Mouse (Mus musculus) spleen, postnatal 4 days (tissue): ENCODE data around the gene Gm17268.

Experiments used
- DNase-seq, 2 experiments: peaks; one replicate each; pipeline ENCODE4 v3.0.0; 2022; ENCODE audit warnings: low spot score in 2 of 2

Gene Gm17268

GRCm38 (mm10) chr11:82038535-82038934, at the start of gene Gm17268:
Gene Gm17268 (minus strand): TSS chr11:82038562.
- DNase-seq = no peak

- no peak for DNase-seq
Measured at GRCm38 (mm10) chr11:82084360-82084759, 46.0 kb upstream of the Gm17268 start.

- no peak for DNase-seq
Measured at GRCm38 (mm10) chr11:82080865-82081264, 42.5 kb upstream of the Gm17268 start.

DNA sequence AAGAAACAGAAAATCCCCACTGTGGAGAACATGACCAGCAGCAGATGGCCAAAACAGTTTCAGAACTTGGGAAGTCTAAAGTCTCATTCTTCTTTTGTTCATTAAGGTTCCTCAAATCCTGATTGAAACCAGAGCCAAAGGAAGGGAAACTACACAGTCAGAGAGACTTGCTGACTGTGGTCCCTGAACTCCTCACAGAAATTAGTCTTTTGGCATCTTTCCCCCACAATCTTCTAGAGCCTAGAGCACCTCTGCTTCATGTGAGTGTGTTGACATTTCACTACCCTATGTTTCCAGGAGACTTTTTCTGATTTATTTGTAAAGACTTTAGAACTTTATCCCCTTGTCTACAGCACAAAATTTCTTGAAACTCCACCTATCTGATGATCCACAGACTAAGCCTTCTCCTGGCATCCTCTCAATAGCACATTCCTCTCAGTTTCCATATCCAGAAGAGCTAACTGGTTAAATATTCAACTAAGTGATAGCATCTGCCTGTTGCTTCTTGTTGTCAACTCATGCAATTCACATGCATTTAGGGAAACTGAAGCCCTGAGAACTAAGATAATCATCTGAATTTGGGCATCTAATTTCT, 39.9 kb upstream of the Gm17268 start:
- DNase-seq = no peak

DNA sequence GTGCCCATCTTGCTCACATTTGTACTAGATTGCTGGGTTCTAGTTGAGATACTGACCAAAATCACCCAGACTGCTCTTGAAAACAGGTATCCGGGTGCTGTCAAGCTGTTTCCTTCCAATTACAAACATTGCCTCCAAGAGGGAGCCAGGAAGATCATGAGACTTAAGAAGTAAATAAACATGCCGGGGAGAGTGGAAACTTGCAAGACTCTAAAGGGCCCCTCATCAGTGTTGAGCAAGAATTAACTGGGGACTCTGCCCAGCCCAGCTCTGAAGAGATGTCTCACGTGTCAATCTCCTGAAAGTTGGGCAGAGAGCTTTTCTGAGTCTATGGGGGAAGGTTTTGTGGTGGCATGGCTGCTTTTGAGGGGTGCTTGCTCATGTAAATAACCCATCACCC, 38.7 kb upstream of the Gm17268 start:
- no peak for DNase-seq

GRCm38 (mm10) chr11:82073686-82074085, 35.3 kb upstream of the Gm17268 start:
- DNase-seq = no peak

- DNase-seq = no peak
Measured at GRCm38 (mm10) chr11:82072984-82073383, 34.6 kb upstream of the Gm17268 start.

GRCm38 (mm10) chr11:82072374-82072773, 34.0 kb upstream of the Gm17268 start:
- DNase-seq = no peak

- DNase-seq = no peak
Measured at GRCm38 (mm10) chr11:82071076-82071475, 32.7 kb upstream of the Gm17268 start.

DNA sequence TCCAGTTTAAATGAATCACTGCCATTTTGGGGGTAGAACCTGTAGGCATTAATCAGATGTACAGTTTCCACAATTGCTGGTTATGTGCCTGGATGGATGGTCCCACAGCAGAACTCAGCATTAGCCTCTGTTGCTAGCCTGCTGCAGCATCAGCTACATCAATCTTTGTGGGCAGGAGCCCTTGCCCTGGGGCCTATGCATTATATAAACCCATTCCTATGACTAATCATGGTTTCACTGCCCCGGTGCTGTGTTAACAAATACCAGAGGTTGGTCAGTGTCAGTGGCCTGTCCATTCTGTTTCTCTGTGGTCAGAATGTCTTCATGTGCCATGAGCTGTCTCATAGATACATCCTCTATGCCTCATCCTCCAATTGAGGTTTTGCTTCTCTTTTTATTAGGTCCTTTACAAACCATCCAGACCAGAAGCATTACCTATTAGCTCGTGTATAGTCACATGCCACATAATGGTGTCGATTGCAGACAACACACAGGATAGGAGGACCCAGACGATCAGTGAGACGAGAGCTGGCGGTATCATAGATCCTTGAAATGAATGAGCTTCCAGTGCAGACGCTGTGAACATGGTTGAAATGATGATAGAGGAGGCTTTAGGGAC, 28.7 kb upstream of the Gm17268 start:
- no peak for DNase-seq

DNA sequence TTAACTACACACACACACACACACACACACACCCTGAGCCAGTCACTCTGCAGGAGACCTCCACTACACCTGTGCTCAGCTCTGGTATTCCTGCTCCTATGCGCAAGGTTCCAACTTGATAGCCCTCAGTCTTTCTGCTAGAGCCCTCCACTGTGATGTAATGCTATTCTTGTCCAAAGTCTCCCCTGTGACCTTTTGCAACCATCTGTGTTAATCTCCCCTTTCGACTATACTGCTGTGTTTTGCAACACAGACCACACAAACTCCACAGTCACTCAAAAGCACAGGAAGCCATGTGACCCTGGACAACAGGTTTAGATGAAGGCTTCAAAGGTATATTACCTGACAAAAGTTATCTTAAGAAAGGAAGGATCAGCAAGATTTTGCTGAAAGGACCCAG, 25.1 kb upstream of the Gm17268 start:
- DNase-seq = no peak

- DNase-seq = no peak
Measured at GRCm38 (mm10) chr11:82062226-82062625, 23.9 kb upstream of the Gm17268 start.

DNA sequence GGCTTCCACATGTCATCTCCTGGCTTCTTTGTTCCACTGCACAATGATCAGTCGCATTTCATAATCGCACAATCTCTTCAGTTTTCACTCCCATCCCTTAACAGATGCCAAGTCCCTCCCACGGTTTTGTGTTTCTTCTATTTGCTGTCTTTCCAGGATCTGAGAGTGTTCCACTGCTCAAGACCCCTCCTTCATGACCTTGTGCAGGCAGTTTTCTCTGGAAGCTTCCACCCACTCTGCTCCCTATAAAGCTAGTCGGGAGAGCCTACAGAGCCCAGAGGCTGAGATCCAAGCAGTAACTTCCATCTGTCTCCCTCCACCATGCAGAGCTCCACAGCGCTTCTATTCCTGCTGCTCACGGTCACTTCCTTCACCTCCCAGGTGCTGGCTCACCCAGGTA, 19.3 kb upstream of the Gm17268 start, which contains the start of gene Ccl11:
TSS of gene Ccl11 (plus strand) at position 178 of the 400 bp plus-strand sequence.
- DNase-seq = no peak

DNA sequence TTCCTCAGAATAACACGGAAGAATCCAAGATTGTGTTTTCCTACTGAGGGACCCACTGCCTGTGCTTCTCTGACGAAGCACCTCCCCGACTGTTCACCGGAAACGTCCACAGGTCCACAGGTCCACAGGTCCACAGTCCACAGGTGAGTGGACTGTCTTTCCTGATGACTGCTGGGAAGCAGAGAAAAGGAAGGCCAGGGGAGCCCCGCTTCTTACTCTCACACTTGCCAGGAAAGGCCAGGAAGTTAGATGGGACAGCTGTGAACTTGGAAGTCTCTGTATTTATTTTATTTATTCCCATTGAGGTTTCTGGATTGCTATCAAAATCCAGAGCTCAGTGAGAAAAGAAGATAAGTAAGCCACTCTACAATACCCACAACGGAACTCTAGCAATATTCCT, 15.5 kb upstream of the Gm17268 start:
- no peak for DNase-seq

DNA sequence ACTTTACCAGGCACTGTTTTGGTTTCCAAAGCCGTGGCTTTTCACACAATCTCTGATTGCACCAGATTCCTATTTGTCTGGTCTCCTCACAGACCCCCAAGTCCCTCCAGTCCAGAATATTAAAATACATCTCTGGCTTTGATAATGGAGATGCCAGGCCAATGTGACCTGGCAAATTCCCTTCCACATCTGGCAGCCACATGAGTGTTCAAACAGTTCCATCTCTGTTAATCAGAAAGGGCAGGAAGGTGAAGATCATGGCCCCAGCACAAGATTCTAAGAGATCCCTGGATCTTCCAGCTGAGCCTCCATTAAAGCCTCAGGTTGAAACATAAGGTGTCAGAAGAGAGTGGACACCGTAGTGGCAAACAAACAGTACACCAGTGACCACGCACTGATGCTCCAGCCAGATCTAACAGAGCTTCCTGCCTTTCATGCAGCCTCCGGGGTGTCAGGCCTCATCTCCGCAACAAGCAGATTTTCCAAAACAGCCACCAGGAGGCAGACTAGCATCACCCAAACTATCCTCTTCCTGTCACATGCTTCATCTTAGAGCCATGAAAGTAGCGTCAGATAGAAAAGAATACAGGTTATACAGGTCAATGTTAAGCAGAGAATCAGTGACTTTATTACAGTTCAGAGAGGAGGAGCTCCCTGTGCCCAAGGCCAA, 9.5 kb upstream of the Gm17268 start:
- peak; percentile 16 to 60 for DNase-seq

DNA sequence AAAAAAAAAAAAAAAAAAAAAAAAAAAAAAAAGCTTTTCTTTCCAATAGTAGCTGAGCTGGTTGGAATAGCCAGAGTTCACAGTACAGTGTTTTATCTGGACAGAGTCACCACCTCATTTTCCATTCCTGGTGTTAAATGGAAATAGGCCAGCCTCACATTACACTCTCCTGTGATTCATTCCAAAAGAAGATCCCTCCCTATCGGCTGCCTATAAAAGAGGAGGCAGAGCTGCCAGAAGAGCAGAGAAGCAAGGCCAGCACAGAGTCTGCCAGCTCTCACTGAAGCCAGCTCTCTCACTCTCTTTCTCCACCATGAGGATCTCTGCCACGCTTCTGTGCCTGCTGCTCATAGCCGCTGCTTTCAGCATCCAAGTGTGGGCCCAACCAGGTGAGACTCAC, 7.1 kb upstream of the Gm17268 start, which contains the start of gene Ccl7:
TSS of gene Ccl7 (plus strand) at position 242 of the 400 bp plus-strand sequence.
- DNase-seq = no peak

DNA sequence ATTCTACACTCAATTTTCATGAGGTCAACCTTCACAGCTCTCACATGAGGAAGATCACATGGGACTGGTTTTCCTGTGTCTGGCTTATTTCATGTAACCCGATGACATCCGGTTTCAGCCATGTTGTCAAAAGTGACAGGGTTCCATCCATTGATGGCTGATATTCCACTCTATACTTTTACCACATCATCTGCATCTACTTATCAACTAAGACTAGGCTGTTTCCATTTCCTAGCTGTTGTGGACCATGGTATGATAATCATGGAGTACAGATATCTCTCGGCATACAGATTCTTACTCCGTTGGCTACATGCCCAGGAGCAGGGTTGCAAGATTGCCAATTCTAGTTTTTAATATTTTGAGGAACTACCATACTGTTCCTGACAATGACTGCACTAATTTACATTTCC, 3.3 kb upstream of the Gm17268 start:
- DNase-seq = no peak

- DNase-seq = no peak
Measured at GRCm38 (mm10) chr11:82039132-82039660, 834 bp upstream of the Gm17268 start.

GRCm38 (mm10) chr11:82035857-82036256, 2.5 kb downstream of the Gm17268 start:
- DNase-seq = no peak

DNA sequence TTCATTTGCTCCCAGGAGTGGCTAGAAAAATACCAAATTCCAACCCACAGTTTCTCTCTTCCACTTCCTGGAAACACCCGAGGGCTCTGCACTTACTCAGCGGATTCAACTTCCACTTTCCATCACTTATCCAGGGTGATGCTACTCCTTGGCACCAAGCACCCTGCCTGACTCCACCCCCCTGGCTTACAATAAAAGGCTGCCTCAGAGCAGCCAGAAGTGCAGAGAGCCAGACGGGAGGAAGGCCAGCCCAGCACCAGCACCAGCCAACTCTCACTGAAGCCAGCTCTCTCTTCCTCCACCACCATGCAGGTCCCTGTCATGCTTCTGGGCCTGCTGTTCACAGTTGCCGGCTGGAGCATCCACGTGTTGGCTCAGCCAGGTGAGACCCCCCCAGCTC, 3.0 kb downstream of the Gm17268 start, which contains the start of gene Ccl2:
TSS of gene Ccl2 (plus strand) at position 216 of the 400 bp plus-strand sequence.
- DNase-seq = peak in 1 of 2 experiments; percentile 19

DNA sequence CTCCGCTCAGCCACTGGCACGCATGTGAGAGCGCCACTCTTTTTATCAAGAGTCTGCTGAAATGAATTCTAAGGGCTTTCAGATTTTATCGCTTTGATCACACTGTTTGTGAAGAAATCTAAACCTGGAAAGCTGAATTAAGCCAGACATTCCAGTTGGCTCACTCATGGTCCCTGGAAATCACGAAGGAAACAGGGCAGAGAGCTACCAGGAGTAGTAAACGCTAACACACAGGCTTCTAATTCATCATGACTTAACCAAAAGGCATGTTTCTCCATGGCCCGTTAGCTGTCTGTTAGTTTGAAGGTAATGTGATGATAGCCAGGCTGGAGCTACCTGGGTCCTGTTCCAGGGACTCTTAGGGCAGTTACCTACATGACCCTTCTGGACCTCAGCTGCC, 3.9 kb downstream of the Gm17268 start:
- no peak for DNase-seq

DNA sequence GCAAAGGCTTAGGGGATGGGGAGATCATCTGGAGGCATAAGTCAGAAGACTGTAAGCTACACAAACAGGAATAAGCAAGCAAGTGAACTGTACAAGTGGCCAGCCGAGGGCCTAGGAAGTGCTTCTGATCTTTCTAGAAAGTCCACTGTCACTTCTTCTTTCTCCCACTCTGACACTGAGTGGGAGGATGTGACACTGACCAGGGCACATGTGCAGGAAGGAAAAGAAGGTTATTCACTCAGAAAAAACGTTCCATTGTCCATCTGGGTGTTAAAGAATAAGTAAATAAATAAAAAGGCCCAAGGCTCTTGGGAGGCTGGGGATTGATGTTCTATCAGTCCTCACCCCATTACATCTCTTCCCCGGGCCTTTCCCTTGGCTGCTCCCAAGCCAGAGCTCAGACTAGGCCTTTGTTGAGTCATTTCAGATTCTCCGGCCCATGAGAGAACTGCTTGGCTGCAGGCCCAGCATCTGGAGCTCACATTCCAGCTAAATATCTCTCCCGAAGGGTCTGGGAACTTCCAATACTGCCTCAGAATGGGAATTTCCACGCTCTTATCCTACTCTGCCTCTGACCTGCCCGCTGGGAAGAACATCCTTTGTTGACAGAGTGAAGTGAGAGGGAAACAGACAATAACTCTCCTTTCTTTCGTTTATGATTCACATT, 5.6 kb downstream of the Gm17268 start:
- DNase-seq = no peak
